Mouse (Mus musculus): ENCODE measurements around the gene Glul. TPM values are rescaled to one million over a fixed set of nuclear protein-coding genes. Genes with fewer than 3 reads are reported as not detected.
A peak's percentile ranks its signal among the peaks of the same experiment; 100 is the strongest.

Gene Glul
- polyA plus RNA-seq, 1 experiment, result 37.6 TPM

- peaks cover 7% of the 10 kb centered on the region for H3K79me2 ChIP-seq (ENCODE audit: control insufficient read depth, insufficient read depth)
- peak overlapping the region; percentile 78 for H3K4me3 ChIP-seq
- peaks cover 5% of the 10 kb centered on the region for H3K36me3 ChIP-seq (ENCODE audit: control insufficient read depth, insufficient read depth)
- H3ac ChIP-seq (ENCODE audit: control insufficient read depth, insufficient read length), result peak overlapping the region; percentile 5
- H3K4me2 ChIP-seq (ENCODE audit: low read depth), result peak overlapping the region; percentile 96
- H3K27me3 ChIP-seq (ENCODE audit: control insufficient read depth, insufficient read depth, insufficient read length), result no peaks in the 10 kb centered on the region
- TF ChIP-seq POLR2AphosphoS2 (IDR thresholded peaks at IDR 0.05; ENCODE audit: insufficient read length, low read depth) (no peak), E2F4 (IDR thresholded peaks at IDR 0.05; ENCODE audit: insufficient read depth) (no peak), MYOD1 (IDR thresholded peaks at IDR 0.05; ENCODE audit: control insufficient read depth in 1 of 3, insufficient read length in 2 of 3, low read depth in 2 of 3) (no peak), POLR2A (IDR thresholded peaks at IDR 0.05; ENCODE audit: insufficient read length, low read depth) (no peak), TCF3 (IDR thresholded peaks at IDR 0.05; ENCODE audit: insufficient read length, low read depth) (no peak), MYOG (IDR thresholded peaks at IDR 0.05; ENCODE audit: control insufficient read depth in 1 of 3, insufficient read depth in 1 of 3, insufficient read length in 2 of 3, low read depth in 2 of 3) (peak in 1 of 3 experiments; percentile 24), CEBPB (IDR thresholded peaks at IDR 0.05; ENCODE audit: insufficient read depth, poor library complexity, severe bottlenecking) (no peak)
Measured at GRCm38 (mm10) chr1:153900860-153901730, 1.4 kb downstream of the Glul start.

GRCm38 (mm10) chr1:153903006-153903405 is 3.3 kb downstream of the Glul start:
- Histone ChIP-seq H3K36me3 (ENCODE audit: control insufficient read depth, insufficient read depth) (peaks cover 14% of the 10 kb centered on the region), H3K79me2 (ENCODE audit: control insufficient read depth, insufficient read depth) (peaks cover 7% of the 10 kb centered on the region), H3ac (ENCODE audit: control insufficient read depth, insufficient read length) (no peak overlapping the region), H3K4me2 (ENCODE audit: low read depth) (no peak overlapping the region), H3K4me3 (no peak overlapping the region), H3K27me3 (ENCODE audit: control insufficient read depth, insufficient read depth, insufficient read length) (no peaks in the 10 kb centered on the region)
- no peak for TF ChIP-seq CEBPB (IDR thresholded peaks at IDR 0.05; ENCODE audit: insufficient read depth, poor library complexity, severe bottlenecking)
- no peak for TF ChIP-seq E2F4 (IDR thresholded peaks at IDR 0.05; ENCODE audit: insufficient read depth)
- TF ChIP-seq REST (IDR thresholded peaks at IDR 0.05; ENCODE audit: insufficient read depth, insufficient read length), result no peak
- no peak for TF ChIP-seq TCF12 (IDR thresholded peaks at IDR 0.05; ENCODE audit: insufficient read depth, poor library complexity, severe bottlenecking)
- TF ChIP-seq TCF3 (IDR thresholded peaks at IDR 0.05; ENCODE audit: insufficient read length, low read depth), result no peak
- TF ChIP-seq SRF (IDR thresholded peaks at IDR 0.05; ENCODE audit: control insufficient read depth, insufficient read length, low read depth), result no peak
- TF ChIP-seq MYOD1 (IDR thresholded peaks at IDR 0.05; ENCODE audit: control insufficient read depth in 1 of 3, insufficient read length in 2 of 3, low read depth in 2 of 3), result no peak
- no peak for TF ChIP-seq USF1 (IDR thresholded peaks at IDR 0.05; ENCODE audit: low read depth)
- no peak for TF ChIP-seq POLR2AphosphoS2 (IDR thresholded peaks at IDR 0.05; ENCODE audit: insufficient read length, low read depth)
- no peak for TF ChIP-seq MAX (IDR thresholded peaks at IDR 0.05; ENCODE audit: low read depth)
- no peak for TF ChIP-seq POLR2A (IDR thresholded peaks at IDR 0.05; ENCODE audit: insufficient read length, low read depth)
- no peak for TF ChIP-seq MYOG (IDR thresholded peaks at IDR 0.05; ENCODE audit: control insufficient read depth in 1 of 3, insufficient read depth in 1 of 3, insufficient read length in 2 of 3, low read depth in 2 of 3)

DNA sequence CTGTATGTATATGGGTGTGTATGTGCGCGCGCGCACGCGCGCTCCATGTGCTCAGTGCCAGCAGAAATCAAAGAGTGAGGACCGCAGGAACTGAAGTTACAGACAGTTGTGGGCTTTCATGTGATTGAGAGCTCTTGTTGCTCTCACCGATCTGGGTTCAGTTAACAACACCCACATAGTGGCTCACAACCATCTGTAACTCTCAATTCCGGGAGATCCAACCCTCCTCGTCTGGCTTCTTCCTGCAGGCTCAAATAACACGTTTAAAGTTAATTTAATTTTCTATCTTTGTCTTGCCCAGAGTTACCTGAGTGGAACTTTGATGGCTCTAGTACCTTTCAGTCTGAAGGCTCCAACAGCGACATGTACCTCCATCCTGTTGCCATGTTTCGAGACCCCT is 4.5 kb downstream of the Glul start:
- no peaks in the 10 kb centered on the region for H3K27me3 ChIP-seq (ENCODE audit: control insufficient read depth, insufficient read depth, insufficient read length)
- H3K4me2 ChIP-seq (ENCODE audit: low read depth), result no peak overlapping the region
- no peak overlapping the region for H3ac ChIP-seq (ENCODE audit: control insufficient read depth, insufficient read length)
- peaks cover 7% of the 10 kb centered on the region for H3K79me2 ChIP-seq (ENCODE audit: control insufficient read depth, insufficient read depth)
- TF ChIP-seq CEBPB (IDR thresholded peaks at IDR 0.05; ENCODE audit: insufficient read depth, poor library complexity, severe bottlenecking) (no peak), POLR2AphosphoS2 (IDR thresholded peaks at IDR 0.05; ENCODE audit: insufficient read length, low read depth) (no peak), MYOD1 (IDR thresholded peaks at IDR 0.05; ENCODE audit: control insufficient read depth in 1 of 3, insufficient read length in 2 of 3, low read depth in 2 of 3) (no peak), MAX (IDR thresholded peaks at IDR 0.05; ENCODE audit: low read depth) (no peak), E2F4 (IDR thresholded peaks at IDR 0.05; ENCODE audit: insufficient read depth) (no peak), USF1 (IDR thresholded peaks at IDR 0.05; ENCODE audit: low read depth) (no peak)
- H3K36me3 ChIP-seq (ENCODE audit: control insufficient read depth, insufficient read depth), result peaks cover 20% of the 10 kb centered on the region
- H3K4me3 ChIP-seq, result no peak overlapping the region

DNA sequence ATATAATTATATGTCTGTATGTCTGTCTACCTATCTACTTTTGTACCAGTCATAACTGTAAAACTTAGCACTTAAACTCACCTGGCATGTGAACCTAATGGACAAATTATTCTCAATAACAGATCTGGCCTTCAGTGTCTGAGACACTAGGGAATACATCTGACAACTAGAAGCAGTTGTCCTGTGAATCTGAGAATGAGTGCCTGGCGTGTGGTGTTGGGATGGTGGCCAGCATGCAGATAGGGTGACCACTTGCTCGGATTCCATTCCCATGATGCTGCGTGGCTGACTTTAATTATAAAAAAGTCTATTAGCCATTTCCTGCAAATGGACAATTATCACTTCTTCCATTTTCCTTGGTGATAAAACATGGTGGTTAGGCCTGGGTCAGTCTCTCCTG is 6.1 kb downstream of the Glul start:
- H3K4me3 ChIP-seq, result no peak overlapping the region
- TF ChIP-seq MYOG (IDR thresholded peaks at IDR 0.05; ENCODE audit: control insufficient read depth in 1 of 3, insufficient read depth in 1 of 3, insufficient read length in 2 of 3, low read depth in 2 of 3) (peak; percentile 19 to 71 (median 53)), MYOD1 (IDR thresholded peaks at IDR 0.05; ENCODE audit: control insufficient read depth in 1 of 3, insufficient read length in 2 of 3, low read depth in 2 of 3) (peak in 2 of 3 experiments; percentile 70 to 83), TCF3 (IDR thresholded peaks at IDR 0.05; ENCODE audit: insufficient read length, low read depth) (no peak), CEBPB (IDR thresholded peaks at IDR 0.05; ENCODE audit: insufficient read depth, poor library complexity, severe bottlenecking) (no peak)
- no peaks in the 10 kb centered on the region for H3K27me3 ChIP-seq (ENCODE audit: control insufficient read depth, insufficient read depth, insufficient read length)
- no peak overlapping the region for H3ac ChIP-seq (ENCODE audit: control insufficient read depth, insufficient read length)
- peaks cover 7% of the 10 kb centered on the region for H3K79me2 ChIP-seq (ENCODE audit: control insufficient read depth, insufficient read depth)
- no peak overlapping the region for H3K4me2 ChIP-seq (ENCODE audit: low read depth)
- peaks cover 20% of the 10 kb centered on the region for H3K36me3 ChIP-seq (ENCODE audit: control insufficient read depth, insufficient read depth)

DNA sequence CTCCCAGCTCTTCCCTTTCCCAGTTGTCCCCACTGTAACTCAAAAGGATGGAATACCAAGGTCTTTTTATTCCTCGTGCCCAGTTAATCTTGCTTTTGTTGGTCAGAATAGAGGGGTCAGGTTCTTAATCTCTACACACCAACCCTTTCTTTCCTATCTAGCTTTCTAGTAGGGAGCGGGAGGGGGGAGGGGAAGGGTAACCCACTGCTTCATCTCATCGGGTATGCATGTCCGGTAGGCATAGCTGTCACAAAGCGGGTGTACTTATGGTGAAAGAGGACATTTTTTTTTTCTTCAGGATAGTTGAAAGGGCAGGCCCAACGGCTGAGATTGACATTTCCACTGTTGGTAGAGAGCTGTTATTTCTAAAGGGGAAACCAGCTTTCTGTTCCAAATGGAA is 8.5 kb downstream of the Glul start:
- no peaks in the 10 kb centered on the region for H3K79me2 ChIP-seq (ENCODE audit: control insufficient read depth, insufficient read depth)
- H3K27me3 ChIP-seq (ENCODE audit: control insufficient read depth, insufficient read depth, insufficient read length), result no peaks in the 10 kb centered on the region
- no peak overlapping the region for H3ac ChIP-seq (ENCODE audit: control insufficient read depth, insufficient read length)
- no peak overlapping the region for H3K4me2 ChIP-seq (ENCODE audit: low read depth)
- TF ChIP-seq MYOG (IDR thresholded peaks at IDR 0.05; ENCODE audit: control insufficient read depth in 1 of 3, insufficient read depth in 1 of 3, insufficient read length in 2 of 3, low read depth in 2 of 3) (no peak), E2F4 (IDR thresholded peaks at IDR 0.05; ENCODE audit: insufficient read depth) (no peak), TCF3 (IDR thresholded peaks at IDR 0.05; ENCODE audit: insufficient read length, low read depth) (no peak), TCF12 (IDR thresholded peaks at IDR 0.05; ENCODE audit: insufficient read depth, poor library complexity, severe bottlenecking) (no peak), POLR2AphosphoS2 (IDR thresholded peaks at IDR 0.05; ENCODE audit: insufficient read length, low read depth) (no peak), POLR2A (IDR thresholded peaks at IDR 0.05; ENCODE audit: insufficient read length, low read depth) (no peak), USF1 (IDR thresholded peaks at IDR 0.05; ENCODE audit: low read depth) (no peak), MAX (IDR thresholded peaks at IDR 0.05; ENCODE audit: low read depth) (no peak), CEBPB (IDR thresholded peaks at IDR 0.05; ENCODE audit: insufficient read depth, poor library complexity, severe bottlenecking) (no peak)
- no peak overlapping the region for H3K4me3 ChIP-seq
- H3K36me3 ChIP-seq (ENCODE audit: control insufficient read depth, insufficient read depth), result peaks cover 20% of the 10 kb centered on the region
